Mouse (Mus musculus): ENCODE results near the gene Btrc.

DNA sequence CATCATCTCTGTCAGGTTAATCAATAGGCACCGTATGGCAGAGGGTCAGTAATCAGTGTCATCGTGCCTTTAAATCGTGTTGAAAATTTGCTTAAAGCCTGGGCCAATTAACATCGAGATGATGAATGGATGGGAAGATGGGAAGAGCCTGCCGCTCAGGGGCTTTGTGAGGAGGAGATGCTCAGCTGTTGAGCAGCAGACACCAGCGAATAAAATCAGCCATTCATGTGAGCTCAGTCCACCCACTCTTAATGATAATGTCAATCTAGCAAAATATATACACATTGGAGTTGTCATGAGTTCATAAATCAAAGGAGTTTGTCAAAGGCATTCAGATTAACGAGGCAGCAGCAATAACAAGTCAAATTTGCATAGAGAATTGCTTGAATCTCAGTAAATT is 83.1 kb downstream of the Btrc start:
- TF ChIP-seq GATA1 (IDR thresholded peaks at IDR 0.05; ENCODE audit: borderline replicate concordance, low read length) (no peak), FLI1 (IDR thresholded peaks at IDR 0.05; ENCODE audit: low read length) (no peak)
